Mouse (Mus musculus) hematopoietic stem cell, adult 5-6 weeks (primary cell): Measurements from ENCODE around the gene Tpd52l2. TPM values are rescaled to one million over a fixed set of nuclear protein-coding genes. Genes with fewer than 3 reads are reported as not detected.

Experiments used
- ATAC-seq, 2 experiments: fragments of 125-278 bp in 1 of 2; replicated peaks in 1 of 2; 2 replicates each; pipeline ENCODE4 v1.8.0; 2016 to 2017; ENCODE audit warnings: inconsistent platforms in 2 of 2, mild to moderate bottlenecking in 2 of 2, moderate number of reproducible peaks in 2 of 2, low read depth in 1 of 2, moderate TSS enrichment in 1 of 2; ENCODE audit not compliant: low FRiP score in 2 of 2, poor library complexity in 2 of 2, severe bottlenecking in 2 of 2, insufficient read depth in 1 of 2, low TSS enrichment in 1 of 2
- total RNA-seq: library from RNA; stranded (forward); fragments of 172-1452, 232-1000 nt; gene quantifications from 2 replicates; pipeline ENCODE4 v1.2.3, GENCODE M21; 2017

Tpd52l2 gene
- total RNA-seq, 1 experiment from 2014 or later = 118 TPM

GRCm38 (mm10) chr2:181520118-181520935, 23.4 kb downstream of the Tpd52l2 start, which contains the start of gene Dnajc5:
TSS of gene Dnajc5 (plus strand) at chr2:181520485.
- ATAC-seq = peak; percentile 94 to 98

- no peak for ATAC-seq
These were observed 23.9 kb downstream of the Tpd52l2 start for GRCm38 (mm10) chr2:181520936-181521227.

GRCm38 (mm10) chr2:181521491-181521890, 24.5 kb downstream of the Tpd52l2 start:
- ATAC-seq = no peak

- ATAC-seq = no peak; a peak in 1 of 4 replicates
These were observed 25.9 kb downstream of the Tpd52l2 start for GRCm38 (mm10) chr2:181522811-181523210.

- no peak for ATAC-seq
These were observed 28.6 kb downstream of the Tpd52l2 start for GRCm38 (mm10) chr2:181525526-181525925.

GRCm38 (mm10) chr2:181529076-181529475, 32.1 kb downstream of the Tpd52l2 start:
- ATAC-seq = no peak

- no peak for ATAC-seq
These were observed 35.6 kb downstream of the Tpd52l2 start for GRCm38 (mm10) chr2:181532589-181532988.

GRCm38 (mm10) chr2:181536410-181536809, 39.5 kb downstream of the Tpd52l2 start:
- ATAC-seq = peak; percentile 63 to 83; a peak in 2 of 4 replicates

- ATAC-seq = peak; percentile 79 to 85
These were observed 40.6 kb downstream of the Tpd52l2 start for GRCm38 (mm10) chr2:181537444-181538047.

- ATAC-seq = no peak
These were observed 44.9 kb downstream of the Tpd52l2 start for GRCm38 (mm10) chr2:181541761-181542380.

- no peak for ATAC-seq
These were observed 49.2 kb downstream of the Tpd52l2 start for GRCm38 (mm10) chr2:181546142-181546541.

- peak in 1 of 2 experiments; percentile 26; a peak in 2 of 4 replicates for ATAC-seq
These were observed 51.3 kb downstream of the Tpd52l2 start for GRCm38 (mm10) chr2:181548227-181548626.

GRCm38 (mm10) chr2:181548682-181549081, 51.7 kb downstream of the Tpd52l2 start:
- ATAC-seq = no peak

GRCm38 (mm10) chr2:181550233-181550632, 53.3 kb downstream of the Tpd52l2 start:
- no peak for ATAC-seq

GRCm38 (mm10) chr2:181553772-181554171, 56.8 kb downstream of the Tpd52l2 start:
- ATAC-seq = peak in 1 of 2 experiments; percentile 74; a peak in 1 of 4 replicates

- ATAC-seq = no peak
These were observed 70.4 kb downstream of the Tpd52l2 start for GRCm38 (mm10) chr2:181567338-181567737.
